Mouse (Mus musculus) cerebellum, postnatal 10 days (tissue): ENCODE results near the gene Psma5.

Experiments used
- DNase-seq, 2 experiments: peaks; one replicate each; pipeline ENCODE4 v3.0.0; 2021; ENCODE audit warnings: mixed read lengths in 2 of 2

Gene Psma5

GRCm38 (mm10) chr3:108306387-108306786, 49.7 kb downstream of the Psma5 start:
- no peak for DNase-seq

GRCm38 (mm10) chr3:108307485-108307884, 50.8 kb downstream of the Psma5 start:
- no peak for DNase-seq

- no peak for DNase-seq
Observed at GRCm38 (mm10) chr3:108310921-108311341, 54.2 kb downstream of the Psma5 start.

- DNase-seq = no peak
Observed at GRCm38 (mm10) chr3:108311688-108312087, 55.0 kb downstream of the Psma5 start.

- no peak for DNase-seq
Observed at GRCm38 (mm10) chr3:108312414-108312813, 55.7 kb downstream of the Psma5 start.

- no peak for DNase-seq
Observed at GRCm38 (mm10) chr3:108313138-108313537, 56.4 kb downstream of the Psma5 start.

- no peak for DNase-seq
Observed at GRCm38 (mm10) chr3:108314038-108314675, 57.4 kb downstream of the Psma5 start.

- DNase-seq = no peak
Observed at GRCm38 (mm10) chr3:108318517-108318916, 61.8 kb downstream of the Psma5 start.

- peak; percentile 42 to 57 for DNase-seq
Observed at GRCm38 (mm10) chr3:108321671-108322070, 64.9 kb downstream of the Psma5 start.

GRCm38 (mm10) chr3:108322136-108322535, 65.4 kb downstream of the Psma5 start:
- no peak for DNase-seq

- DNase-seq = peak; percentile 39 to 56
Observed at GRCm38 (mm10) chr3:108322962-108323361, 66.2 kb downstream of the Psma5 start.

- no peak for DNase-seq
Observed at GRCm38 (mm10) chr3:108324837-108325236, 68.1 kb downstream of the Psma5 start.

GRCm38 (mm10) chr3:108325521-108325920, 68.8 kb downstream of the Psma5 start:
- DNase-seq = no peak

GRCm38 (mm10) chr3:108327275-108327674, 70.5 kb downstream of the Psma5 start:
- peak; percentile 33 to 37 for DNase-seq

GRCm38 (mm10) chr3:108327916-108328315, 71.2 kb downstream of the Psma5 start:
- DNase-seq = peak; percentile 53 to 55

GRCm38 (mm10) chr3:108328441-108328841, 71.7 kb downstream of the Psma5 start:
- peak; percentile 91 to 93 for DNase-seq
